Mouse (Mus musculus) fat pad, adult 2 months (tissue): ENCODE data around the gene Aars2.
A peak's percentile ranks its signal among the peaks of the same experiment; 100 is the strongest.

Experiments used
- DNase-seq: peaks from one replicate; pipeline ENCODE4 v3.0.0-alpha.2; 2011; ENCODE audit warnings: low read depth, low spot score; ENCODE audit errors: extremely low read depth

Gene Aars2

GRCm38 (mm10) chr17:45499516-45499915 lies 7.1 kb upstream of the Aars2 start:
- no peak for DNase-seq

GRCm38 (mm10) chr17:45500981-45501380 lies 5.7 kb upstream of the Aars2 start:
- DNase-seq, result no peak

GRCm38 (mm10) chr17:45502324-45502723 lies 4.3 kb upstream of the Aars2 start:
- no peak for DNase-seq

GRCm38 (mm10) chr17:45503301-45503973 lies 3.2 kb upstream of the Aars2 start:
- DNase-seq, result no peak

- DNase-seq, result peak; percentile 89
Measured at GRCm38 (mm10) chr17:45505941-45506465, 638 bp upstream of the Aars2 start.

GRCm38 (mm10) chr17:45510871-45511270 lies 4.2 kb downstream of the Aars2 start:
- no peak for DNase-seq

GRCm38 (mm10) chr17:45511757-45512156 lies 5.1 kb downstream of the Aars2 start:
- no peak for DNase-seq

- DNase-seq, result no peak
Measured at GRCm38 (mm10) chr17:45515204-45515726, 8.6 kb downstream of the Aars2 start.

- no peak for DNase-seq
Measured at GRCm38 (mm10) chr17:45515806-45516205, 9.2 kb downstream of the Aars2 start.

- DNase-seq, result no peak
Measured at GRCm38 (mm10) chr17:45516488-45516887, 9.8 kb downstream of the Aars2 start.

GRCm38 (mm10) chr17:45517135-45517534 lies 10.5 kb downstream of the Aars2 start:
- DNase-seq, result no peak

- no peak for DNase-seq
Measured at GRCm38 (mm10) chr17:45517549-45518215, 11.0 kb downstream of the Aars2 start.

- DNase-seq, result no peak
Measured at GRCm38 (mm10) chr17:45518766-45519475, 12.3 kb downstream of the Aars2 start.

GRCm38 (mm10) chr17:45520136-45520535 lies 13.5 kb downstream of the Aars2 start:
- no peak for DNase-seq

- DNase-seq, result no peak
Measured at GRCm38 (mm10) chr17:45523263-45523662, 16.6 kb downstream of the Aars2 start, which contains the start of gene Tcte1. Gene Tcte1 (plus strand): TSS chr17:45523434.

GRCm38 (mm10) chr17:45524961-45525360 lies 18.3 kb downstream of the Aars2 start:
- DNase-seq, result no peak

GRCm38 (mm10) chr17:45526571-45526970 lies 19.9 kb downstream of the Aars2 start:
- no peak for DNase-seq

- DNase-seq, result no peak
Measured at GRCm38 (mm10) chr17:45530346-45530782, 23.7 kb downstream of the Aars2 start.

GRCm38 (mm10) chr17:45532896-45533295 lies 26.3 kb downstream of the Aars2 start:
- no peak for DNase-seq

- no peak for DNase-seq
Measured at GRCm38 (mm10) chr17:45536264-45536663, 29.6 kb downstream of the Aars2 start.

- DNase-seq, result no peak
Measured at GRCm38 (mm10) chr17:45538394-45538793, 31.8 kb downstream of the Aars2 start.
